Comparison of ENCODE assay signal across 1 mouse cellular context in genomic region chr16:55924010-55924409, GRCm38 (mm10).
TF ChIP-seq lines count a peak whose summit lies in the region.

No protein-coding gene starts in this region.

TF ChIP-seq in MEL, 35 proteins besides CTCF, POLR2A, EP300 and RAD21:
- no peak for TF ChIP-seq MXI1 (IDR thresholded peaks at IDR 0.05; ENCODE audit: low read depth, low read length)
- TF ChIP-seq JUND (IDR thresholded peaks at IDR 0.05; ENCODE audit: low read depth, low read length), result no peak
- TF ChIP-seq CHD2 (IDR thresholded peaks at IDR 0.05; ENCODE audit: low read length), result no peak
- TF ChIP-seq POLR2AphosphoS5 (IDR thresholded peaks at IDR 0.05; ENCODE audit: borderline replicate concordance, low read depth, low read length), result no peak
- no peak for TF ChIP-seq MYC (IDR thresholded peaks at IDR 0.05; ENCODE audit: low read depth, low read length)
- TF ChIP-seq NRF1 (IDR thresholded peaks at IDR 0.05; ENCODE audit: insufficient read depth, low read depth, low read length, poor library complexity, severe bottlenecking), result no peak
- TF ChIP-seq MAFK (IDR thresholded peaks at IDR 0.05; ENCODE audit: borderline replicate concordance, low read depth, low read length), result no peak
